20 mouse cellular contexts compared by ENCODE assay signal in the genomic region with DNA sequence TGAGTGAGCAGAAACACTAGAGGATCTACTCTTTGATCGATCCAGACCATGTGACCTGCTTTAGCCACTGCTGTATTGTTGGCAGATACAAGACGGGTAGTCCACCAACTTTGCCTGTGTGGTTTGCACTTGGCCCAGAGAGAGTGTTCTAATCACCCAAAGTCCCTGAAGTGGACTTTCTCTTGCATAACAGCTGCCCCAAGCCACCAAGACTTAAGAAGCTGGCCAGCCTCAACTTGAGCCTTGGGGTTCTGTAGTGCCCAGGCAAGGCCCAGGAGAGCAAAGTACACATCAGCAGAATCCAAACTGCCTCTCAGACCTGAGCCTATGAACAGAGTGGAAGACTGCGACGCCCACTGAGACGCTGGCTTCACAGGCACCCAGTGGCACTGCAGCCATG. TPM values are rescaled to one million over a fixed set of nuclear protein-coding genes. Genes with fewer than 3 reads are reported as not detected.
DNase-seq lines count a peak whose midpoint lies in the region; ATAC-seq and TF ChIP-seq lines count a peak whose summit lies in the region.
"Had no signal": no experiment of that assay in that cellular context is flagged by ENCODE, and none has a peak within 500 bp of the region (broad histone marks: within the 10 kb centered on the region; RNA-seq: fewer than 3 reads in every experiment).

No protein-coding gene starts in this region.

- H3K9ac ChIP-seq in kidney, embryonic 16.5 days (replicated peaks; ENCODE audit: low read length), result no peak overlapping the region
- H3K9ac ChIP-seq in lung, postnatal 0 days (replicated peaks; ENCODE audit: low read depth), result no peak overlapping the region
- H3K9ac ChIP-seq: forebrain, embryonic 15.5 days; heart, embryonic 13.5 days; hindbrain, embryonic 12.5 days; limb, embryonic 13.5 days; liver, embryonic 13.5 days had no signal

- ATAC-seq in kidney, embryonic 16.5 days (ENCODE audit: low FRiP score, low TSS enrichment), result no peak
- ATAC-seq in lung, postnatal 0 days, result peak; percentile 89
- ATAC-seq: forebrain, embryonic 15.5 days; intestine, postnatal 0 days had no signal

- no peak overlapping the region for H3K4me2 ChIP-seq in kidney, embryonic 16.5 days (replicated peaks; ENCODE audit: low read depth, low read length)
- no peak overlapping the region for H3K4me2 ChIP-seq in lung, postnatal 0 days (replicated peaks; ENCODE audit: low read depth, low read length)
- H3K4me2 ChIP-seq: forebrain, embryonic 15.5 days; heart, embryonic 13.5 days; hindbrain, embryonic 12.5 days; limb, embryonic 13.5 days; liver, embryonic 13.5 days had no signal

- TF ChIP-seq CTCF in lung, postnatal 0 days (IDR thresholded peaks at IDR 0.05), result no peak
- TF ChIP-seq CTCF in layer of hippocampus, adult 2 months (conservative IDR thresholded peaks at IDR 0.05), result no peak

- no peak overlapping the region for H3K27ac ChIP-seq in kidney, embryonic 16.5 days (ENCODE audit: low read length)
- H3K27ac ChIP-seq in lung, postnatal 0 days (ENCODE audit: low read length), result no peak overlapping the region
- no peak overlapping the region for H3K27ac ChIP-seq in layer of hippocampus, adult 2 months
- H3K27ac ChIP-seq: forebrain, embryonic 15.5 days; heart, embryonic 13.5 days; hindbrain, embryonic 12.5 days; limb, embryonic 13.5 days; liver, embryonic 13.5 days; macrophage had no signal

- H3K27me3 ChIP-seq in kidney, embryonic 16.5 days (ENCODE audit: insufficient read depth, low read length), result no peaks in the 10 kb centered on the region
- no peaks in the 10 kb centered on the region for H3K27me3 ChIP-seq in lung, postnatal 0 days (replicated peaks; ENCODE audit: insufficient read depth, low read length)
- H3K27me3 ChIP-seq: forebrain, embryonic 15.5 days; hindbrain, embryonic 12.5 days; liver, embryonic 13.5 days had no signal

- DNase-seq in adrenal gland, adult 2 months, result peak; percentile 20
- DNase-seq in adrenal gland, adult 8-10 months, result no peak
- peak; percentile 18 to 31 for DNase-seq in kidney, adult 8-10 months
- peak; percentile 46 for DNase-seq in adipocyte (ENCODE audit: low spot score)
- peak; percentile 58 for DNase-seq in lung, postnatal 0 days (ENCODE audit: low spot score)
- no peak for DNase-seq in left cerebral cortex, postnatal 25 days (ENCODE audit: low spot score in 2 of 2)
- DNase-seq in layer of hippocampus, adult 2 months (ENCODE audit: low spot score in 2 of 2), result no peak
- DNase-seq: cerebellum, adult 9-10 months; gastrocnemius, postnatal 14 days; heart, adult 18-20 months; heart, postnatal 14 days; liver, embryonic 13.5 days; thymus, postnatal 14 days had no signal

- no peaks in the 10 kb centered on the region for H3K36me3 ChIP-seq in kidney, embryonic 16.5 days (ENCODE audit: insufficient read depth, low read length)
- H3K36me3 ChIP-seq in lung, postnatal 0 days (ENCODE audit: insufficient read depth, low read length), result no peaks in the 10 kb centered on the region
- H3K36me3 ChIP-seq: forebrain, embryonic 15.5 days; heart, embryonic 13.5 days; hindbrain, embryonic 12.5 days; limb, embryonic 13.5 days; liver, embryonic 13.5 days had no signal

- H3K9me3 ChIP-seq in kidney, embryonic 16.5 days (ENCODE audit: low read length), result no peaks in the 10 kb centered on the region
- H3K9me3 ChIP-seq in lung, postnatal 0 days (ENCODE audit: low read length), result no peaks in the 10 kb centered on the region
- H3K9me3 ChIP-seq: forebrain, embryonic 15.5 days; heart, embryonic 13.5 days; hindbrain, embryonic 12.5 days; limb, embryonic 13.5 days; liver, embryonic 13.5 days had no signal

- WGBS in kidney, embryonic 16.5 days, result 89% methylated on average over 5 of the region's 5 CpGs
- 52% methylated on average over 5 of the region's 5 CpGs for WGBS in lung, postnatal 0 days

- TF ChIP-seq EP300 in lung, postnatal 0 days (IDR thresholded peaks at IDR 0.05), result no peak

- peaks cover 10% of the 10 kb centered on the region; the same call in 1 of the 2 replicates for H3K4me1 ChIP-seq in kidney, embryonic 16.5 days (ENCODE audit: insufficient read depth, low read length)
- no peaks in the 10 kb centered on the region for H3K4me1 ChIP-seq in lung, postnatal 0 days (ENCODE audit: insufficient read depth, low read depth, low read length)
- H3K4me1 ChIP-seq: limb, embryonic 13.5 days; liver, embryonic 13.5 days had no signal

- H3K4me3 ChIP-seq in kidney, embryonic 16.5 days (ENCODE audit: low read length), result no peak overlapping the region
- no peak overlapping the region for H3K4me3 ChIP-seq in lung, postnatal 0 days (ENCODE audit: low read depth, low read length)
- no peak overlapping the region for H3K4me3 ChIP-seq in layer of hippocampus, adult 2 months
- H3K4me3 ChIP-seq: forebrain, embryonic 15.5 days; heart, embryonic 13.5 days; hindbrain, embryonic 12.5 days; limb, embryonic 13.5 days; liver, embryonic 13.5 days had no signal

- intact Hi-C loops in left cerebral cortex, postnatal 25 days (cut with DNase I), result no loop called here

RNA-seq across cellular contexts. Expression of gene Rgma, which starts 37.0 kb away (rescaled TPM):
- total RNA-seq in adrenal gland, adult 2 months (2021), result 10 to 100 TPM in 1 of 2 experiments, 1 to 10 TPM in 1; 8.2 to 24.1 TPM
- polyA plus RNA-seq in adrenal gland, adult 2 months (2012; rRNA removed), result 21.6 and 22.8 TPM in 2 replicates
- total RNA-seq in adrenal gland, adult 8-10 months (2022), result 10 to 100 TPM; 12.8 to 16.1 (median 14.0) TPM
- 10.0 and 12.8 TPM in 2 replicates for polyA plus RNA-seq in kidney, embryonic 16.5 days (2015; fragmentation: Nextera tagmentation; extraction: Ambion mirVana)
- 4.8 and 5.9 TPM in 2 replicates for polyA plus RNA-seq in lung, postnatal 0 days (2015; fragmentation: Nextera tagmentation; extraction: Ambion mirVana)
- total RNA-seq in left cerebral cortex, postnatal 25 days (2021), result 10 to 100 TPM; 62.3 to 66.1 TPM
- 10 to 100 TPM; 45.9 to 53.2 TPM for total RNA-seq in layer of hippocampus, adult 2 months (2021)
- polyA plus RNA-seq: macrophage had no signal

Comparison
In these comparisons a context has a peak if more than half of its experiments do, and no peak if none do; other contexts are left out.
1. DNase-seq: peak in adrenal gland, adult 2 months (single experiment), kidney, adult 8-10 months (2 of 2), adipocyte (single experiment) and lung, postnatal 0 days (single experiment); none in adrenal gland, adult 8-10 months (single experiment), left cerebral cortex, postnatal 25 days (0 of 2) and layer of hippocampus, adult 2 months (0 of 2).